Mouse (Mus musculus): ENCODE results near the gene Gtf2f1. TPM values are rescaled to one million over a fixed set of nuclear protein-coding genes. Genes with fewer than 3 reads are reported as not detected.

Gene Gtf2f1
- total and polyA plus RNA-seq, 3 experiments: 145 to 171 TPM; not detected in 1

- TF ChIP-seq TCF12 (IDR thresholded peaks at IDR 0.05; ENCODE audit: low read depth, low read length): peak; percentile 79
- TF ChIP-seq GATA1 (IDR thresholded peaks at IDR 0.05; ENCODE audit: low read depth, low read length): peak; percentile 47; the same call in 1 of the 2 replicates
- peak; percentile 51 to 64; a peak in 3 of 4 replicates for TF ChIP-seq EP300 (IDR thresholded peaks at IDR 0.05; ENCODE audit: low read depth in 1 of 2, low read length in 2 of 2)
- peak; percentile 67 for TF ChIP-seq TAL1 (IDR thresholded peaks at IDR 0.05; ENCODE audit: low read length)
- 0 out of 2 replicates have a peak, but pooled peaks have one; percentile 28 for TF ChIP-seq MYB (IDR thresholded peaks at IDR 0.05; ENCODE audit: low read depth, low read length)
- TF ChIP-seq USF1 (IDR thresholded peaks at IDR 0.05; ENCODE audit: low read depth, low read length): no peak
- TF ChIP-seq RCOR1 (IDR thresholded peaks at IDR 0.05; ENCODE audit: low read depth, low read length): no peak
- TF ChIP-seq UBTF (IDR thresholded peaks at IDR 0.05; ENCODE audit: borderline replicate concordance, insufficient read depth, low read depth, low read length): no peak
- TF ChIP-seq POLR2AphosphoS5 (IDR thresholded peaks at IDR 0.05; ENCODE audit: borderline replicate concordance, low read depth, low read length): no peak
- no peaks in the 10 kb centered on the region for H3K27me3 ChIP-seq (ENCODE audit: control insufficient read depth in 1 of 2, insufficient read depth in 2 of 2, low read length in 2 of 2)
- no peaks in the 10 kb centered on the region for H3K9me3 ChIP-seq (replicated peaks; ENCODE audit: insufficient read depth, low read length)
- no peak overlapping the region for H3K27ac ChIP-seq (ENCODE audit: control insufficient read depth, low read depth, low read length)
- no peak overlapping the region for H3K9ac ChIP-seq (ENCODE audit: control insufficient read depth, low read depth, low read length, poor library complexity, severe bottlenecking)
- H3K36me3 ChIP-seq (ENCODE audit: control insufficient read depth in 1 of 2, insufficient read depth in 2 of 2, low read length in 2 of 2): peaks cover 2% of the 10 kb centered on the region in 2 experiments; a peak in 3 of 4 replicates
- H3K4me1 ChIP-seq (ENCODE audit: control insufficient read depth in 1 of 2, insufficient read depth in 2 of 2, low read length in 2 of 2): peaks cover 0 to 6% of the 10 kb centered on the region in 2 experiments; a peak in 1 of 4 replicates
- H3K4me3 ChIP-seq (ENCODE audit: control insufficient read depth in 1 of 2, insufficient read depth in 1 of 2, low read depth in 2 of 2, low read length in 2 of 2): no peak overlapping the region
- peak; percentile 51 for DNase-seq (ENCODE audit: low read depth, low spot score)
- no peaks in the 10 kb centered on the region for H3K79me2 ChIP-seq (ENCODE audit: control insufficient read depth, insufficient read depth, low read length, poor library complexity)
These were observed 8.6 kb upstream of the Gtf2f1 start for GRCm38 (mm10) chr17:57019693-57020092.

GRCm38 (mm10) chr17:57012245-57012795, 1.2 kb upstream of the Gtf2f1 start:
- Histone ChIP-seq H3K27me3 (ENCODE audit: control insufficient read depth in 1 of 2, insufficient read depth in 2 of 2, low read length in 2 of 2) (no peaks in the 10 kb centered on the region), H3K4me1 (ENCODE audit: control insufficient read depth in 1 of 2, insufficient read depth in 2 of 2, low read length in 2 of 2) (peaks cover 6 to 17% of the 10 kb centered on the region in 2 experiments; a peak in 3 of 4 replicates), H3K9ac (ENCODE audit: control insufficient read depth, low read depth, low read length, poor library complexity, severe bottlenecking) (peak overlapping the region; percentile 84), H3K79me2 (ENCODE audit: control insufficient read depth, insufficient read depth, low read length, poor library complexity) (peaks cover 18% of the 10 kb centered on the region), H3K27ac (ENCODE audit: control insufficient read depth, low read depth, low read length) (peak overlapping the region; percentile 75), H3K4me3 (ENCODE audit: control insufficient read depth in 1 of 2, insufficient read depth in 1 of 2, low read depth in 2 of 2, low read length in 2 of 2) (peak overlapping the region; percentile 57 to 77), H3K36me3 (ENCODE audit: control insufficient read depth in 1 of 2, insufficient read depth in 2 of 2, low read length in 2 of 2) (peaks cover 0 to 10% of the 10 kb centered on the region in 2 experiments; a peak in 3 of 4 replicates), H3K9me3 (replicated peaks; ENCODE audit: insufficient read depth, low read length) (no peaks in the 10 kb centered on the region)
- no peak for DNase-seq (ENCODE audit: low read depth, low spot score)
- no peak for TF ChIP-seq ZNF384 (IDR thresholded peaks at IDR 0.05; ENCODE audit: low read depth, low read length)
- no peak for TF ChIP-seq ETS1 (IDR thresholded peaks at IDR 0.05; ENCODE audit: low read depth, low read length)
- TF ChIP-seq TAL1 (IDR thresholded peaks at IDR 0.05; ENCODE audit: low read length): no peak
- no peak for TF ChIP-seq TCF12 (IDR thresholded peaks at IDR 0.05; ENCODE audit: low read depth, low read length)
- no peak for TF ChIP-seq EP300 (IDR thresholded peaks at IDR 0.05; ENCODE audit: low read depth in 1 of 2, low read length in 2 of 2)
- TF ChIP-seq ZKSCAN1 (IDR thresholded peaks at IDR 0.05; ENCODE audit: low read depth, low read length): no peak
- TF ChIP-seq JUND (IDR thresholded peaks at IDR 0.05; ENCODE audit: low read depth, low read length): no peak
- TF ChIP-seq MAFK (IDR thresholded peaks at IDR 0.05; ENCODE audit: borderline replicate concordance, low read depth, low read length): no peak
- TF ChIP-seq SMC3 (IDR thresholded peaks at IDR 0.05; ENCODE audit: low read depth, low read length): no peak
- no peak for TF ChIP-seq BHLHE40 (IDR thresholded peaks at IDR 0.05; ENCODE audit: borderline replicate concordance, low read depth, low read length)
- no peak for TF ChIP-seq NRF1 (IDR thresholded peaks at IDR 0.05; ENCODE audit: insufficient read depth, low read depth, low read length, poor library complexity, severe bottlenecking)
- TF ChIP-seq CHD2 (IDR thresholded peaks at IDR 0.05; ENCODE audit: low read length): no peak
- no peak for TF ChIP-seq USF2 (IDR thresholded peaks at IDR 0.05; ENCODE audit: borderline replicate concordance in 1 of 2, insufficient read depth in 1 of 2, low read depth in 1 of 2, low read length in 2 of 2)
